Mouse (Mus musculus): ENCODE results near the gene Zbp1.

GRCm38 (mm10) chr2:173164946-173165345 is 53.8 kb downstream of the Zbp1 start:
- TF ChIP-seq CTCF (IDR thresholded peaks at IDR 0.05; ENCODE audit: borderline replicate concordance, insufficient read depth, low read depth, low read length) (no peak), POLR2A (IDR thresholded peaks at IDR 0.05; ENCODE audit: borderline replicate concordance, insufficient read depth, low read length) (no peak)

All from cerebellum, adult 2 months (tissue).